Comparison of ENCODE assay signal across 12 mouse cellular contexts in the genomic region with DNA sequence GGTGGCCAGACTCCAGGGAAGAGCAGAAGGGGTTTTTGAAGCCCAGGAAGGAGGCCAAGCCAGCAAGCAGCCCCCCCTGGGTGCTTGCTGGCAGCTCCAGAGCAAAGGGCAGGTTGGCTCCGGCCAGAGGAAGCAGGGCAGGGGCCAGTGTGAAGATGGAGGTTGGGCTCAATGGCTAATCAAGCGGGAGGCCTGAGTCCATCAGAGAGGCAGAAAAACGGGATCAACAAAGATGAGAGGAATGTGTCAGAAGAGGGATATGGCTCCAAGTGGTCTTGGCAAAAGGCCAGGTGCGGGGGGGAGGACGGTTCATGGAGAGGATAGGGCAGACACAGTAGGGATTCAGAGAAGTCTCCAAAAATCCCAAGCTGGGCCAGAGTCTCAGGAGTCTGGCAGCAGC. TPM values are rescaled to one million over a fixed set of nuclear protein-coding genes. Genes with fewer than 3 reads are reported as not detected.
DNase-seq lines count a peak whose midpoint lies in the region; ATAC-seq and TF ChIP-seq lines count a peak whose summit lies in the region.
"Had no signal": no experiment of that assay in that cellular context is flagged by ENCODE, and none has a peak within 500 bp of the region (broad histone marks: within the 10 kb centered on the region; RNA-seq: fewer than 3 reads in every experiment).

No protein-coding gene starts in this region.

- H3K4me2 ChIP-seq in kidney, embryonic 14.5 days (replicated peaks; ENCODE audit: low read depth, low read length) = no peak overlapping the region
- H3K4me2 ChIP-seq: limb, embryonic 13.5 days; midbrain, embryonic 11.5 days had no signal

- TF ChIP-seq CTCF in kidney, adult 2 months (conservative IDR thresholded peaks at IDR 0.05; ENCODE audit: insufficient read depth, insufficient read length, low read depth, low read length) = no peak

- no peaks in the 10 kb centered on the region for H3K27me3 ChIP-seq in kidney, adult 2 months (replicated peaks; ENCODE audit: control insufficient read depth, insufficient read depth, low read length)
- H3K27me3 ChIP-seq in kidney, embryonic 14.5 days (ENCODE audit: control insufficient read depth, insufficient read depth, low read length) = no peaks in the 10 kb centered on the region
- H3K27me3 ChIP-seq: limb, embryonic 13.5 days had no signal

- WGBS in kidney, adult 2 months = 45% methylated on average over 5 of the region's 5 CpGs
- WGBS in kidney, embryonic 14.5 days = 47% methylated on average over 5 of the region's 5 CpGs

- no peaks in the 10 kb centered on the region for H3K9me3 ChIP-seq in kidney, embryonic 14.5 days (ENCODE audit: control insufficient read depth, low read length)
- H3K9me3 ChIP-seq: limb, embryonic 13.5 days had no signal

- H3K27ac ChIP-seq in kidney, adult 2 months (ENCODE audit: insufficient read depth, low read depth, low read length) = peak overlapping the region; percentile 47
- H3K27ac ChIP-seq in kidney, embryonic 14.5 days (ENCODE audit: low read depth, low read length) = no peak overlapping the region
- H3K27ac ChIP-seq: limb, embryonic 13.5 days had no signal

- H3K36me3 ChIP-seq in kidney, adult 2 months (ENCODE audit: control insufficient read depth, insufficient read depth, low read length) = no peaks in the 10 kb centered on the region
- H3K36me3 ChIP-seq in kidney, embryonic 14.5 days (ENCODE audit: control insufficient read depth, insufficient read depth, low read length) = no peaks in the 10 kb centered on the region
- H3K36me3 ChIP-seq: limb, embryonic 13.5 days had no signal

- no peak overlapping the region for H3K4me3 ChIP-seq in kidney, adult 2 months (ENCODE audit: insufficient read depth, low read depth, low read length)
- H3K4me3 ChIP-seq in kidney, embryonic 14.5 days (ENCODE audit: low read length) = no peak overlapping the region
- H3K4me3 ChIP-seq: limb, embryonic 13.5 days had no signal

- no peak for ATAC-seq in kidney, embryonic 14.5 days (ENCODE audit: low FRiP score, low TSS enrichment)
- no peak for ATAC-seq in megakaryocyte, adult 5-6 weeks (ENCODE audit: poor library complexity, severe bottlenecking)

- peak; percentile 44 for DNase-seq in adrenal gland, postnatal 10 days
- no peak for DNase-seq in adrenal gland, adult 8-10 months
- DNase-seq in kidney, adult 2 months = peak; percentile 87
- peak; percentile 53 for DNase-seq in NIH3T3 (ENCODE audit: low read depth)
- DNase-seq in kidney, postnatal 25 days = peak; percentile 61 to 89
- no peak for DNase-seq in layer of hippocampus, adult 8-10 months (ENCODE audit: low spot score in 2 of 2)
- DNase-seq: heart, adult 11 months; thymus, adult 18-20 months had no signal

- TF ChIP-seq POLR2A in kidney, adult 2 months (IDR thresholded peaks at IDR 0.05; ENCODE audit: low read depth, low read length) = no peak

- peaks cover 44% of the 10 kb centered on the region for H3K4me1 ChIP-seq in kidney, adult 2 months (ENCODE audit: control insufficient read depth, insufficient read depth, low read length)
- H3K4me1 ChIP-seq in kidney, embryonic 14.5 days (ENCODE audit: control insufficient read depth, insufficient read depth, low read length) = 0 out of 2 replicates have a peak, but pooled peaks cover 15% of the 10 kb centered on the region

- no peak overlapping the region for H3K9ac ChIP-seq in kidney, embryonic 14.5 days (ENCODE audit: low read depth, low read length)
- H3K9ac ChIP-seq: limb, embryonic 13.5 days had no signal

RNA-seq across cellular contexts. Expression of a gene that starts 22.4 kb away (rescaled TPM):
- 100 to 1,000 TPM; 237 to 238 TPM for total RNA-seq in adrenal gland, postnatal 10 days (2021)
- 100 to 1,000 TPM in 2 of 4 experiments, 10 to 100 TPM in 2; 45.2 to 106 (median 92.9) TPM for total RNA-seq in adrenal gland, adult 8-10 months (2022)
- polyA plus RNA-seq in kidney, adult 2 months (2012; rRNA removed) = 41.6 and 55.2 TPM in 2 replicates
- polyA plus RNA-seq in kidney, embryonic 14.5 days (2014; fragmentation: Nextera tagmentation; extraction: Ambion mirVana) = 0.92 and 1.5 TPM in 2 replicates
- total RNA-seq in layer of hippocampus, adult 8-10 months (2022) = 10 to 100 TPM; 15.4 to 55.7 (median 30.3) TPM
- total RNA-seq in megakaryocyte, adult 5-6 weeks (2015) = 48.7 and 57.0 TPM in 2 replicates
- total RNA-seq in megakaryocyte, adult 5-6 weeks (2017) = 21.7 and 22.4 TPM in 2 replicates

RNA-seq across cellular contexts. Expression of a gene that starts 44.7 kb away (rescaled TPM):
- 1 to 10 TPM; 2.0 to 3.8 TPM for total RNA-seq in adrenal gland, postnatal 10 days (2021)
- 10 to 100 TPM; 12.2 to 29.7 (median 14.9) TPM for total RNA-seq in adrenal gland, adult 8-10 months (2022)
- polyA plus RNA-seq in kidney, adult 2 months (2012; rRNA removed) = 2.5 and 7.0 TPM in 2 replicates
- polyA plus RNA-seq in kidney, embryonic 14.5 days (2014; fragmentation: Nextera tagmentation; extraction: Ambion mirVana) = 0.47 and 0.70 TPM in 2 replicates
- 10 to 100 TPM; 34.9 to 45.2 (median 40.4) TPM for total RNA-seq in layer of hippocampus, adult 8-10 months (2022)
- not detected in 2 replicates for total RNA-seq in megakaryocyte, adult 5-6 weeks (2015)
- not detected in 2 replicates for total RNA-seq in megakaryocyte, adult 5-6 weeks (2017)

Comparison
In these comparisons a context has a peak if more than half of its experiments do, and no peak if none do; other contexts are left out.
1. DNase-seq: peak in adrenal gland, postnatal 10 days (single experiment), kidney, adult 2 months (single experiment), NIH3T3 (single experiment) and kidney, postnatal 25 days (2 of 2); none in adrenal gland, adult 8-10 months (single experiment) and layer of hippocampus, adult 8-10 months (0 of 2).